Mouse (Mus musculus): ENCODE measurements around the gene Supt3. TPM values are rescaled to one million over a fixed set of nuclear protein-coding genes. Genes with fewer than 3 reads are reported as not detected.

The Supt3 gene
- total RNA-seq, 2 experiments from 2014 or later = 10.2 to 10.8 TPM

DNA sequence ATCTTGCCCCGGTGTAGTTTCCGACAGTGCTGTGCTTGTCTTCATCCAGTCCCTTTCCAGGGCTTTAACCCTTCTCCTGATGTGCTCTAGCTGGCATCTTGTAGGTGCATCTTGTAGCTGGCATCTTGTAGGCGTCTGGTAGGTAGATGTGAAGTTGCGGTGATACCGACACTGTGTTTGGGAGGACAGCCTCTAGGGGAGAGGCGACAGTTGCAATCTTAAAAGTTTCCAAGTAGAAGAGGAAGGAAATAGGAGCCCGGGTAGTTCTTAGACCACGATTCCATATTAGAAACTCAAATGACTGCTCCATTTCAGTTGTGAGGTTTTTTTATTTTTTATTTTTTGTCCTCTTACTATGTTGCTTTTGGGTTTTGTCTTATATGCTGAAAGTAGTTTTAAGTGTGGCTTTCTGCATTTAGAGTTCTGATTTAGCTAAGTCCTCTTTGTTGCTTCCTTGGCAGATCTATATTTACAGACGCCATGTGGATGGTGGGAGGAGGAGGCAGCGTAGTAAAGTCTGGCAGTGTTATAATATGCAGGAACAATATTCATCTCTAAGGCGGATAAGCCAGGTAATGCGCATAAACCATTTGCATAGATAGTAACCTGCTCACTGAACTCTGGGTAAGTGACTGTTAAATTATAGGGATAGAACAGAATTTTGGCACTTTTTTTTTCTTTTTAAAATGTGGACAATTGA, 15.4 kb downstream of the Supt3 start:
- no peak for DNase-seq
- H3K27ac ChIP-seq = no peak overlapping the region; the same call in 1 of the 2 replicates
- intact Hi-C loops (cut with DNase I) = no loop called here
- TF ChIP-seq CTCF (IDR thresholded peaks at IDR 0.05) = no peak
- H3K4me3 ChIP-seq = no peak overlapping the region; the same call in 1 of the 2 replicates

DNA sequence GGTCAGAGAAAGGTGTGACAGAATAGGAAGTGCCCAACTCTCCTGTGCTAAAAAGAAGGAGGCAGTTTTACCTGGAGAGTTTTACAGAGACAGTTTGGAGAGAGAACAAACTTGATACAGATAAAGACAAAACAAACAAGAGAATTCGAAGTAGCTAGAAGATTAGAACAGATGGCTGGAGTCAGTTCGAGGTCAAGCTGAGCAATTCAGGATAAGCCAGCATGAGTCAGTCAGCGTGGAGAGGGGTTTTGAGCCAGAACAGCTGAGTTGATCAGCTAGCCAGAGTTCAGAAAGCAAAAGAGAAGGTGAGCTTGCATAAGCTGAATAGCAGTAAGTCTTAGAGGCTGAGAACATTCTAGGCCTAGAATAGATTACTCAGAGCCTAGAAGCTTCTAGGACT, 20.4 kb downstream of the Supt3 start:
- DNase-seq = no peak
- intact Hi-C loops (cut with DNase I) = no loop called here
- Histone ChIP-seq H3K4me3 (no peak overlapping the region), H3K27ac (no peak overlapping the region)
- TF ChIP-seq CTCF (IDR thresholded peaks at IDR 0.05) = no peak

GRCm38 (mm10) chr17:44807031-44807430, 30.1 kb downstream of the Supt3 start:
- intact Hi-C loops (cut with DNase I) = no loop called here
- no peak for DNase-seq
- no peak overlapping the region for H3K27ac ChIP-seq
- TF ChIP-seq CTCF (IDR thresholded peaks at IDR 0.05) = no peak
- H3K4me3 ChIP-seq = no peak overlapping the region

GRCm38 (mm10) chr17:44814508-44815175, 37.7 kb downstream of the Supt3 start, which contains the start of gene Runx2:
Gene Runx2, minus strand, starts transcription at chr17:44814797.
- peak within 1 kb of the TSS; percentile 19; the same call in 1 of the 2 replicates for H3K4me3 ChIP-seq
- no peak for DNase-seq
- H3K27ac ChIP-seq = no peak within 1 kb of the TSS
- intact Hi-C loops (cut with DNase I) = no loop called here
- no peak for TF ChIP-seq CTCF (IDR thresholded peaks at IDR 0.05)

- DNase-seq = no peak
- no peak overlapping the region for H3K27ac ChIP-seq
- no peak overlapping the region for H3K4me3 ChIP-seq
- intact Hi-C loops (cut with DNase I) = no loop called here
- TF ChIP-seq CTCF (IDR thresholded peaks at IDR 0.05) = no peak
These were observed 41.9 kb downstream of the Supt3 start for GRCm38 (mm10) chr17:44818825-44819224.

GRCm38 (mm10) chr17:44819816-44820215, 42.9 kb downstream of the Supt3 start:
- Histone ChIP-seq H3K4me3 (no peak overlapping the region), H3K27ac (no peak overlapping the region)
- intact Hi-C loops (cut with DNase I) = no loop called here
- no peak for TF ChIP-seq CTCF (IDR thresholded peaks at IDR 0.05)
- DNase-seq = no peak

GRCm38 (mm10) chr17:44821940-44822339, 45.0 kb downstream of the Supt3 start:
- DNase-seq = no peak
- intact Hi-C loops (cut with DNase I) = no loop called here
- no peak for TF ChIP-seq CTCF (IDR thresholded peaks at IDR 0.05)
- no peak overlapping the region for H3K27ac ChIP-seq
- H3K4me3 ChIP-seq = no peak overlapping the region

- no peak for TF ChIP-seq CTCF (IDR thresholded peaks at IDR 0.05)
- no peak overlapping the region for H3K27ac ChIP-seq
- intact Hi-C loops (cut with DNase I) = no loop called here
- no peak for DNase-seq
- H3K4me3 ChIP-seq = no peak overlapping the region
These were observed 50.2 kb downstream of the Supt3 start for GRCm38 (mm10) chr17:44827124-44827523.

GRCm38 (mm10) chr17:44827964-44828363, 51.0 kb downstream of the Supt3 start:
- Histone ChIP-seq H3K4me3 (no peak overlapping the region), H3K27ac (no peak overlapping the region)
- intact Hi-C loops (cut with DNase I) = no loop called here
- no peak for TF ChIP-seq CTCF (IDR thresholded peaks at IDR 0.05)
- DNase-seq = no peak

DNA sequence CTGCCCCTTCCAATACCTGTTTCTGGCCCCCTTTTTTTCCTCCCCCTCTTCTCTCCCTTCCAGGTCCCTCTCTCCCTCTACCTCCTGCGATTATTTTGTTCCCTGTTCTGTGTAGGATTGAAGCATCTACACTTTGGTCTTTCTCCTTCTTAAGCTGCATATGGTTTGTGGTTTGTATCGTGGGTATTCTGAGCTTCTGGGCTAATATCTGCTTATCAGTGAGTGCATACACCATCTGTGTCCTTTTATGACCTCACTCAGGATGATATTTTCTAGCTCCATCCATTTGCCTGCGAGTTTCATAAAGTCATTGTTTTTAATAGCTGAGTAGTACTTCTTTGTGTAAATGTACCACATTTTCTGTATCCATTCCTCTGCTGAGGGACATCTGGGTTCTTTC, 52.6 kb downstream of the Supt3 start:
- Histone ChIP-seq H3K27ac (no peak overlapping the region), H3K4me3 (no peak overlapping the region)
- no peak for DNase-seq
- TF ChIP-seq CTCF (IDR thresholded peaks at IDR 0.05) = no peak
- intact Hi-C loops (cut with DNase I) = no loop called here

DNA sequence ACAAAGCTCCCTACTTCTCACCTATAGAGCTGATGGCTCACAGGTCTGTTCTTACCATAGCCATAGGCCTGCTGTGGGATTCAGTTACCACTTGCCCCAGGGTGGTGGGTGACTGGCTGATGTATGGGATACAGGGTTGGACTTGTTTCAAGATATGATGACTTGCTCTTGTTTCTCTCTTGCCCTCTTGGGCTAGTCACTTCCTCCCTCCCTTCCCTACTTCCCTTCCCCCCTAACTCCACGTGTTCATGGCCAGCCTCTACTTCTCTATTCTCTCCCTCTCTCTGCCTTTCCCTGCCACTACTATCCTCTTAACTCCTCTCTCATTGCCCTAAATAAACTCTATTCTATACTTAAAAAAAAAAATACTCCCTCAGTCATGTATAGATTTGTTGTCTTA, 54.2 kb downstream of the Supt3 start:
- no peak overlapping the region for H3K27ac ChIP-seq
- DNase-seq = no peak
- no peak for TF ChIP-seq CTCF (IDR thresholded peaks at IDR 0.05)
- intact Hi-C loops (cut with DNase I) = no loop called here
- no peak overlapping the region for H3K4me3 ChIP-seq

DNA sequence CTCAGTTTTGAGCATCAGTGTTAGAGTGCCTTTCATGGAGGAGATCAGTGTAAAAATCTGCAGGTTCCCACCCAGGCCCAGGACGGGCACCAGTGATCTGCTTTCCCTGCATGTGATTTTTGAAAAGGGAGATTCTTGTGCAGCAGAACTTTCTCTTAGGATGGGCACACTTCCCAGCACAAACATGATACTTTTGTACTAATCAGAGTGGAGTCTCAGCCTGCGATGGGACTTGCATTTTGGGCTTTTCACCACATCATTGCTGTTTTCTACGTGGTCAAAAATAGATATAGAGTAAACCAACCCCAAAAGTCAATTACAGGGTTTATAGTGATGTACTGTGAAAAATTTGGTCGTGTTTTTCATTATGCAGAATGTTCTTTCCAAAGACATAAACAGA, 65.2 kb downstream of the Supt3 start:
- TF ChIP-seq CTCF (IDR thresholded peaks at IDR 0.05) = no peak

GRCm38 (mm10) chr17:44863165-44863564, 86.2 kb downstream of the Supt3 start:
- no peak overlapping the region for H3K27ac ChIP-seq
- intact Hi-C loops (cut with DNase I) = no loop called here
- no peak for TF ChIP-seq CTCF (IDR thresholded peaks at IDR 0.05)
- no peak for DNase-seq
- H3K4me3 ChIP-seq = no peak overlapping the region

More for the DNA sequence above, 65.2 kb downstream of the Supt3 start:
- no peak for DNase-seq
- Histone ChIP-seq H3K4me3 (no peak overlapping the region), H3K27ac (no peak overlapping the region)
- intact Hi-C loops (cut with DNase I) = no loop called here

DNA sequence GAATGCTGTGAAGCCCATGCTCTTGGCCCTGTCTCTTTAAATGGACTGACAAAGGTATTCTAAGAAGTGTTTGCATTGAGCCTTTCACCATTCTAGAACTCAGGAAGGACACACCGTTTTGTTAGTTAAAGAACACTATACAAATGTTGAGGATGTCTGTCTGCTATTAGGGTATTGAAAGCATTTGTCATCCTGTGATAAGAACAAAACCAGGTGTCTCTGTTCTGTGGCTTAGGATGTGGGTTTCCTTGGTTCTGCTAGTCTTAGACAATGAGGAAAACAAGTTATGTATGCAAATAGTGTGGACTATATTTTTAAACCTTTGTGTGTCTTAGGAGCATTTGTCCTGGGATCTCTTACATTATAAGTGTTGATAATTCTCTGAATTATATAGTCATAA, 116.6 kb downstream of the Supt3 start:
- no peak for TF ChIP-seq CTCF (IDR thresholded peaks at IDR 0.05)

More for the DNA sequence above, 116.6 kb downstream of the Supt3 start:
- no peak overlapping the region for H3K27ac ChIP-seq
- H3K4me3 ChIP-seq = no peak overlapping the region
- intact Hi-C loops (cut with DNase I) = no loop called here
- DNase-seq = no peak
